Mouse (Mus musculus) heart, embryonic 15.5 days (tissue): Measurements from ENCODE around the gene Kif26b. TPM values are rescaled to one million over a fixed set of nuclear protein-coding genes. Genes with fewer than 3 reads are reported as not detected.

ENCODE experiments used
- ATAC-seq: fragments of 200-750 bp; cut with Nextera tagmentation; replicated peaks from 2 replicates; pipeline ENCODE4 v1.8.0; 2017; ENCODE audit warnings: low read depth, moderate TSS enrichment; ENCODE audit not compliant: insufficient number of reproducible peaks, insufficient read depth, low FRiP score
- H3K27ac ChIP-seq: fragments of 300-500 bp; sonication (generic); 2 replicates; pipeline ENCODE4 v1.5.1; 2015; ENCODE audit warnings: mild to moderate bottlenecking, inconsistent platforms
- H3K27me3 ChIP-seq: fragments of 300-500 bp; sonication (generic); 2 replicates; pipeline ENCODE4 v1.6.1; 2015; ENCODE audit warnings: inconsistent platforms
- H3K36me3 ChIP-seq: fragments of 300-500 bp; sonication (generic); 2 replicates; pipeline ENCODE4 v1.6.1; 2015; ENCODE audit warnings: mild to moderate bottlenecking, inconsistent platforms
- H3K4me1 ChIP-seq: fragments of 300-500 bp; sonication (generic); replicated peaks from 2 replicates; pipeline ENCODE4 v1.6.1; 2015; ENCODE audit warnings: inconsistent platforms
- H3K4me2 ChIP-seq: fragments of 300-500 bp; sonication (generic); 2 replicates; pipeline ENCODE4 v1.6.1; 2015; ENCODE audit warnings: inconsistent platforms, mild to moderate bottlenecking, moderate library complexity
- H3K4me3 ChIP-seq: fragments of 300-500 bp; sonication (generic); 2 replicates; pipeline ENCODE4 v1.5.1; 2015; ENCODE audit warnings: mild to moderate bottlenecking, inconsistent platforms
- H3K9ac ChIP-seq: fragments of 300-500 bp; sonication (generic); 2 replicates; pipeline ENCODE4 v1.6.1; 2015; ENCODE audit warnings: mild to moderate bottlenecking, inconsistent platforms
- H3K9me3 ChIP-seq: fragments of 300-500 bp; sonication (generic); replicated peaks from 2 replicates; pipeline ENCODE4 v1.6.1; 2016; ENCODE audit warnings: inconsistent platforms
- WGBS: fragments of 180-500 bp; shearing (Covaris S2); methylation state at CpG from one replicate; pipeline ENCODE4 v1.1.7; 2015; ENCODE audit warnings: mixed read lengths; 5-methylcytosine and 5-hydroxymethylcytosine counted together
- polyA plus RNA-seq: library from polyadenylated mRNA; unstranded; fragments of >200 nt; fragmentation: Nextera tagmentation; extraction: Ambion mirVana; gene quantifications from 2 replicates; pipeline ENCODE4 v1.2.1, GENCODE M21; 2015

The Kif26b gene
- polyA plus RNA-seq, 1 experiment from 2014 or later: 7.3 TPM

DNA sequence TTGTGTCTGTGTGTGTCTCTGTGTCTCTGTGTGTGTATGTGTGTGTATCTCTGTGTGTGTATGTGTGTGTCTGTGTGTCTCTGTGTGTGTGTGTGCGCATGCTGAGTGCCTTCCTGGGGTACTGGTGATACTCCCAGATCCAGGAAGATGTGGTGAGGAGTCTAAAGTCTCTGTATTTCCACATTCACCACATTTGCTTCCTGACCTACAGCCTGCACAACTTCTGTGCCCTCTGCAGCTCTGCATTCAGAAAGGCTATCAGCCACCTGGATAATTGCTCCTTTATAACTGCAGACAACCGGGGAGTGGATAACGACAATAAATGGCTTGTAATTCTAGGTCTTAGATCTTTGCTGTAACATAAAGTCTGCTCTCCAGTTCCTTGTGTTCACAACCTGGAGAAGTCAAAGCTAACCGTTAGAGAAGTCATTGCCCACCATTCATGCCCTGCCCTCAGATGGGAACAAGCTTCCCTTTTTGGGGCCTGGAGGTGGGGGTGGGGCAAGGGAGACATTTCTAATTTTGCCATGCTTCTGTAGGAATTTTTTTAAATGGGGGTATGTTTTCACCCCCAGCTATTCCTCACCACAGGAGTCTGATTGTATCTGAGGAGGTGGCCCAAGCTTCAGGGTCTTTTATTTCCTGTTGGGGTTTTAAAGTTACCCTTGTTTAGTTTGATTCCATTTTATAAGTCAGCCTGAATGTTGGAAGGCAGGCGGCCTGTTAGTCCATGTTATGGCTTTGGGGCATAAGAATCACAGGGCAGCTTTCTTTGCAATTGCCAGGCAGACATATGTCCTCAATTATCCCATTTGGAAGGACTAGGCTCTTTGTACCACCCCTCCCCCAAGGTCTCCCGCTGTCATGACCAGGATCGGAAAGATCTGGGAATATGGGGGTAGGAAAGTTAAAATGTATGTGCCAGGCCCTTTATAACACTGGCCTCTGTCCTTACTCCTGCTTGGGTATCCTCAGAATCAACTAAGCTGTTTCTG is 39.9 kb downstream of the Kif26b start:
- ATAC-seq: no peak
- H3K27ac ChIP-seq: no peak overlapping the region
- no peaks in the 10 kb centered on the region for H3K27me3 ChIP-seq
- H3K4me2 ChIP-seq: no peak overlapping the region
- H3K36me3 ChIP-seq: no peaks in the 10 kb centered on the region
- H3K4me3 ChIP-seq: no peak overlapping the region
- peaks cover 13% of the 10 kb centered on the region for H3K4me1 ChIP-seq
- no peaks in the 10 kb centered on the region for H3K9me3 ChIP-seq
- H3K9ac ChIP-seq: no peak overlapping the region
- WGBS: 72% methylated on average over 7 of the region's 7 CpGs

DNA sequence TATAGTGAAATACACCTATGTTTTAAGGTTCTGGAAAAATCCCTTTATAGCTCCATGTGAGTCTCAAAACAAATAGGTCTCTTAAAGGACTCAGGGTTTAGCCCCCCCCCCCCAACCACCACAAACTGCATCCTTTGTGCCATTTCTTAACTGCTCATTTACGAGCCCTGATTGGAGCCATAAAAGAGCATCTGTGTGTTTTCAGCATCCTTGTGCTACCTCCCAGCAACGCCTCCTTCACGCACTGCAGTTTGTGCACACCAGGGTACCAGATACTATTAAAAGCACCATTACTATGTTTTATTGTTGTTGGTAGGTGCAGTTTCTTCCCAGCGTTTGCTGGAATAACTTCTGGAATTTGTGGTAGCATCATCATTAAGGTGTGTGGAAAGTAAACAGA is 42.1 kb downstream of the Kif26b start:
- no peak for ATAC-seq
- Histone ChIP-seq H3K9me3 (no peaks in the 10 kb centered on the region), H3K36me3 (0 out of 2 replicates have a peak, but pooled peaks cover 3% of the 10 kb centered on the region), H3K4me3 (no peak overlapping the region), H3K27me3 (no peaks in the 10 kb centered on the region), H3K27ac (no peak overlapping the region), H3K9ac (no peak overlapping the region), H3K4me1 (peaks cover 9% of the 10 kb centered on the region), H3K4me2 (no peak overlapping the region)
- WGBS: 83% methylated on average over 4 of the region's 4 CpGs

DNA sequence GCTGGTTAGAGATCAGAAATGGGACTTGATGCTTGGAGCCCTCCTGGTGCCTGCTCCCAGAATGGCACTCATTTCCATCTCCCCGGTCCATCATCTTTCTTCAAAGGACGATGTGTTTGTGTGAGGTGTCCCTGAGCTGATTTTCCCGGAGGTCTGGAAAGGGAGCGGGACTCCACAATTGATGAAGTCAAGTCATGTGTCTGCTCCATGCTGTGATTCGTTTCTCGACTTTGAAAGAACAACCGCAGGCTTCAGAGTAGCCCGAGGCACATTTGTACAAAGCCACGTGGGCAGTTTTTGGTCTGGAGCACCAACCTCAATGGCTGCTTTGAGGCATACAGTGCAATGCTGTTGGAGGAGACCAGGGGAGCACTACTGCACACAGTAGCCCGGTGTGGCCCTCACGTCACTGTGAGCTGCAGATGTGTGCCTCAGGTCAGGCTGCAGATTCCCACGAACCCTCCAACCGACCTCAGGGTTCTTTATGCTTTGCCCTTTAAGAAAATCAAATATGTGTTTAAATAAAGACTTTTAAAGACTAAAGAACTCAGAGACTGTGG is 43.0 kb downstream of the Kif26b start:
- 74% methylated on average over 13 of the region's 13 CpGs for WGBS
- no peak for ATAC-seq
- H3K27me3 ChIP-seq: no peaks in the 10 kb centered on the region
- H3K4me1 ChIP-seq: peaks cover 9% of the 10 kb centered on the region
- H3K9ac ChIP-seq: no peak overlapping the region
- 0 out of 2 replicates have a peak, but pooled peaks cover 3% of the 10 kb centered on the region for H3K36me3 ChIP-seq
- no peaks in the 10 kb centered on the region for H3K9me3 ChIP-seq
- no peak overlapping the region for H3K4me3 ChIP-seq
- no peak overlapping the region for H3K27ac ChIP-seq
- no peak overlapping the region for H3K4me2 ChIP-seq

DNA sequence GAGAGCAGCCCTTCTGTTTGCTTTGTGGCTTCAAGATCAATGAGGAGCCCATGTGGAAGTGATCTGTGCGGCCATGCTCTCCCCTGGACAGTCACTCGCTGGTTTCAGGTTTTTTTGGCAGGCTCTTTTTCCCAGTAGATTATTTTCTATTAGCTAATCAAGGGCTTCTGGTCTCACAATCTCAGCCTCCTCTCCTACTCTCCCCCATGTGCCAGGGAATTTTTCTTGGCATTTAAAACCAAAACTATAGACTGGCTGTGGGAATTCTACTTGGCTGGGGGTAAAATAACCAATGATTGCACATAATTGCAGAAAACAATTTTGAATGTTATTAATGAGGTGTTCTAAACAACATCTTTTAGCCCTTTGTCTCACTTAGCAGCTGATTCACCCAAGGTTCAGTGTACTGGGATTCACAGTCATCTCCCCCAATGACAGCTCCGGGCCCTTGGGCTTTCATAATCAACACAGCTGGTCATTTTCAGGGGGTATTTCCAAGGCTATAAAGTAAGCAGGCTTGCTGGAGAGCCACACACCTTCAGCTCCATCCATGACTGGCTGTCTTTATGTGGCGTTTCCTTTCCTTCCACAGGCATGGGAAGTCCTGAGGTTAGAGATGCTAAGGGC is 44.6 kb downstream of the Kif26b start:
- H3K9ac ChIP-seq: no peak overlapping the region
- ATAC-seq: no peak
- no peaks in the 10 kb centered on the region for H3K9me3 ChIP-seq
- no peak overlapping the region for H3K27ac ChIP-seq
- no peak overlapping the region for H3K4me2 ChIP-seq
- WGBS: 64% methylated on average over 4 of the region's 4 CpGs
- no peak overlapping the region for H3K4me3 ChIP-seq
- no peaks in the 10 kb centered on the region for H3K27me3 ChIP-seq
- H3K4me1 ChIP-seq: peaks cover 8% of the 10 kb centered on the region
- H3K36me3 ChIP-seq: 0 out of 2 replicates have a peak, but pooled peaks cover 3% of the 10 kb centered on the region

DNA sequence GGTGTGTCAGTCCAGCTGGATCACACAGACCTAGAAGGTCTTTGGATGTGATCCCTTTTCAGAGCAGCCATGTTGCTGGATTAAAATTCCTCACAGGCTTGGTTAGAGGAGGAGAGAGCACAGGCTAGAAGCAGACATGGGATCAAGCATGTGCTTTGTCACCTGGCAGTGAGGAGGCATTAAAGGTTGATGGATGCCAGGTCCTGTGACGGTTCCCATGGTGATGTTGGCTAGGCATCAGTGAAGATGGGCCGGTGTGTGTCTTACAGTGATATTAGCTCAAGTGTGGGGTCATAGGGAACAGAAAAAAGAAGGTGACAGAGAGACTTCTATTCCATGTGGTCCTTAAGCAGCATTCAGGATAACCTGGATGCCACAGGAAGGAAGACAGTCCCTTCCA is 46.8 kb downstream of the Kif26b start:
- Histone ChIP-seq H3K9ac (no peak overlapping the region), H3K36me3 (0 out of 2 replicates have a peak, but pooled peaks cover 3% of the 10 kb centered on the region), H3K4me1 (peaks cover 3% of the 10 kb centered on the region; the same call in 1 of the 2 replicates), H3K9me3 (no peaks in the 10 kb centered on the region), H3K4me3 (no peak overlapping the region), H3K4me2 (no peak overlapping the region), H3K27me3 (no peaks in the 10 kb centered on the region), H3K27ac (no peak overlapping the region)
- no peak for ATAC-seq
- WGBS: 90% methylated on average over 2 of the region's 2 CpGs

DNA sequence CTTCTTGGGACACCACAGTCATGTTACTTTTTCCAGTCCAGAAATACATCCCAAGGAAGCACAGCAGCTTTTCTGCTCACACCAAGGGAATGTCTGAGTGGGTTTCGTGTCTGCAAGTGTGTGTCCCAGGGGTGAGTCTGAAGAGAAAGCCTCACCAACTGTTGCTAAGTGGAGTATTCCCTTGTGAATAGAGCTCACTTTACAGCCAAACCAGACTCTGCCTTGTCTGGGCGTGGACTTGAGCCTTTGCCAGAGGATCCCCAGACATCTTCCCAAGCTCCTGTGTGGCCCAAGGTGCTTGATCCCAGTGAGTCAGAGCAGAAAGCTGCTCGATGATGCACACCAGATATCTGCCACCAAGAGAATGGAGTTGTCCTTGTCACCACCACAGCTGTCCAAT is 48.0 kb downstream of the Kif26b start:
- no peaks in the 10 kb centered on the region for H3K27me3 ChIP-seq
- H3K36me3 ChIP-seq: 0 out of 2 replicates have a peak, but pooled peaks cover 3% of the 10 kb centered on the region
- H3K9ac ChIP-seq: no peak overlapping the region
- H3K4me3 ChIP-seq: no peak overlapping the region
- no peaks in the 10 kb centered on the region for H3K9me3 ChIP-seq
- H3K4me1 ChIP-seq: peaks cover 3% of the 10 kb centered on the region; the same call in 1 of the 2 replicates
- 68% methylated on average over 3 of the region's 3 CpGs for WGBS
- ATAC-seq: no peak
- no peak overlapping the region for H3K4me2 ChIP-seq
- no peak overlapping the region for H3K27ac ChIP-seq

DNA sequence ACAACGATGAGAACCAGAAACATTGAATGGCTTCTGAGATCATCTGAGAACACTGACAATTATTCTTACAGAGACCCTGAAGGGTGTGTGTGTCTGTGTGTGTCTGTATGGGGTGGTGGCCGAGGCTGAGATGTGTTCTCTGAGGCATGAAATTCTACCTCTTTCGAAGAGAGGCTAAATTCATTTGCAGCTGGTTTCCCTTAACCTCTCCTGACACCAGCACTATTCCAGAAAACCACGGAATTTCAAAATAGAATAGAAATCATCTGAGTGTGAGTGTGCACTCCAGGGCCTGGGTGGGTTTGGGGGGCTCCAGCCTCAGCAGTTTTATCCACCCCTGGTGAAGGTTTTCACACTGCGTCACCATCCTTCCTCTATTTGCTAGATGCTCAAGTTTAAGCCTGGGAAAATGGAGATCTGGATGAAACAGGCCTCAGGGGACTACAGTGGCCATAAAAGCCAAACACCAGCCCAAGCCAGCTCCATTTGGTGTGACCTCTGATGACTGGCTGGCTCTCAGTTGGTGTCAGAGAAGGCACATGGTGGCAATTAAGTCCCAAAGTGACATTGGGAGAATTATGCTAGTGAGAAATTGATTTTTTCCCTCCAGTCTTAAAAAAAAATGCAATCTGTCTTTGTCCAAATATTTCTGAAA is 56.6 kb downstream of the Kif26b start:
- 79% methylated on average over 5 of the region's 5 CpGs for WGBS
- Histone ChIP-seq H3K4me2 (no peak overlapping the region), H3K27ac (no peak overlapping the region)

DNA sequence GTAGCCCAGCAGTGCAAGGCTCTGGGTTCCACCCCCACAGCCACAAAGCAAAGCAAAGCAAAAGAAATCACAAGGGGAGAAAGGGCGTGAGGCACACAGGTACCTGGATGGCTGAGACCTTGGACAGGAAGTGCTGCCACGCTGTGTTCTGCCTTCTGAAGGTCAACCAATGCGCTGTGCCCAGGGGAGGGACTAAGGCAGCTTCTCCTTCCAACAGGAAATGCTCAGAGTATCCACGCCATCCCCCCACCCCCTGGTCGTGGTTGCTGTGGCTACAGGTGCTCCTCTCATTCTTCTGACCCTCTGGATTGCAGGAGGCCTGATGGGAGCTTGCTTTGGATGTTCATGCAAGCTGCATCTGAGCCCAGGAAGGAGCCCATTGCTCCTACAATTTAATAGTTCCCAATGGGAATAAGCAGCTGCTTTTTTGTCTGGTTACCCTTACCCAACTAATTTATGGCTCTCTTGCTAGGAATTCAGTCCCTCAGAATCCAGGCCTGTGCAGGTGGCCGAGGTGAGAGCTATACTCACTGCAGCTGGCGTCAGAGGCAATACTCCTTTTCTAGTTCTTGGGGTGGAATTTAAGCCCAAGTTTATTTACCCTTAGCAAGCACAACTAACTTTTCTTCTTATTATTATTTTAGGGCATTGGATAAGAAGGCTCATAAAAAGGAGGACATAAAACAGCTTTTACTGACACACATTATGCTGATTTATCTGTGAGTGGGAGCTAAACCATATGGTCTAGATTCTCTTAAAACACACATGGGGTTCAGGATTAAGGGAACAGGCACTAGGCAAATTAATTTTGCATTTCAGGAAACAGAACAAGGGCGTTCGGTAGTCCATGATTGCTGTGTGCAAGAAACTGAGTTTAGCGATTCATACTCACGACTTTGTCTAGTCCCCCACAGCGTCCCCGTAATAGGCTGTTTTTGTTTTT is 61.6 kb downstream of the Kif26b start:
- WGBS: 77% methylated on average over 13 of the region's 13 CpGs
- Histone ChIP-seq H3K4me2 (no peak overlapping the region), H3K27me3 (no peaks in the 10 kb centered on the region), H3K27ac (no peak overlapping the region), H3K4me3 (no peak overlapping the region), H3K36me3 (no peaks in the 10 kb centered on the region), H3K4me1 (no peaks in the 10 kb centered on the region), H3K9ac (no peak overlapping the region), H3K9me3 (no peaks in the 10 kb centered on the region)
- ATAC-seq: no peak

More for the DNA sequence above, 56.6 kb downstream of the Kif26b start:
- Histone ChIP-seq H3K9ac (no peak overlapping the region), H3K4me1 (no peaks in the 10 kb centered on the region), H3K9me3 (no peaks in the 10 kb centered on the region), H3K27me3 (no peaks in the 10 kb centered on the region), H3K36me3 (no peaks in the 10 kb centered on the region), H3K4me3 (no peak overlapping the region)
- ATAC-seq: no peak

DNA sequence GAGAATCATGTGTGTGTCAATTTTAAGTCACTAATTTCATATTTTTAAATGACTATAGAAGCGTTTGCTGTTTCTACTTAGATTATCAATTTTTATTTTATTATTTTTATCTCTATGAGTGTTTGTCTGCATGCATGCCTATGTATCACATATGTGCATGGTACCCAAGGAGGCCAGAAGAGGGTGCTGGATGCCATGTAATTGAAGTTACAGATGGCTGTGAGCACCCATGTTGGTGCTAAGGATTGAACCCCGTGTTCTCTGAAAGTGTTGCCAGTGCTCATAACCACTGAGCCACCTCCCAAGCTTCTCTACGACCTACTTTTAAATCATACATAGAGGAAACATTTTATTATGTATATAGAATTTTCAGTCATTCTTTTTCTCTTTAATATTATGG is 68.2 kb downstream of the Kif26b start:
- H3K36me3 ChIP-seq: no peaks in the 10 kb centered on the region
- H3K4me1 ChIP-seq: peaks cover 7% of the 10 kb centered on the region; the same call in 1 of the 2 replicates
- no peak overlapping the region for H3K27ac ChIP-seq
- H3K4me3 ChIP-seq: no peak overlapping the region
- H3K4me2 ChIP-seq: no peak overlapping the region
- H3K9me3 ChIP-seq: no peaks in the 10 kb centered on the region
- ATAC-seq: no peak
- H3K27me3 ChIP-seq: no peaks in the 10 kb centered on the region
- H3K9ac ChIP-seq: no peak overlapping the region
- WGBS: 94% methylated on average over 3 of the region's 3 CpGs

DNA sequence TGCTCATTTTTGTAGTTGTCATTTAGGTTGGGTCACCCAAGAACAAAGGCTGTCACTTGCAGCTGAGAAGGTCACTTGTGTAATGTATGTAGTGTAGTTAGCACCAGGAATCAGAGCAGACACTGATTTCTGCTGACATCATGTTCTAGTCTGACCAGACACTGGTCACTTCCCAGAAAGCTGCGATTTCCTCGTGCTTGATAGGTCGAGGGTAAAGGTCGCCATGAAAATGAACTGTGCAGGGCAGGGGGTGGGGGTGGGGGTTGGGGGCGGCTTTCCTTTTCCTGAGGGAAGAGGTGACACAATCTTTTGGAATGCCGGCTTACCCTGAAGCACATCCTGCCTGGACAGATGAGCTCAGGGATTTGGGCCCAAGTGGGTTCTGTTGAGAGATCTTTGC is 68.8 kb downstream of the Kif26b start:
- WGBS: 57% methylated on average over 6 of the region's 6 CpGs

More for the DNA sequence above, 68.8 kb downstream of the Kif26b start:
- H3K4me3 ChIP-seq: no peak overlapping the region
- no peaks in the 10 kb centered on the region for H3K9me3 ChIP-seq
- no peak for ATAC-seq
- H3K4me2 ChIP-seq: no peak overlapping the region
- H3K9ac ChIP-seq: no peak overlapping the region
- peaks cover 7% of the 10 kb centered on the region; the same call in 1 of the 2 replicates for H3K4me1 ChIP-seq
- no peaks in the 10 kb centered on the region for H3K27me3 ChIP-seq
- H3K36me3 ChIP-seq: no peaks in the 10 kb centered on the region
- H3K27ac ChIP-seq: no peak overlapping the region
